Mouse (Mus musculus) macrophage (primary cell): ENCODE results near the gene Isy1. TPM values are rescaled to one million over a fixed set of nuclear protein-coding genes. Genes with fewer than 3 reads are reported as not detected.

Source experiments
- polyA plus RNA-seq: library from polyadenylated mRNA; stranded (reverse); fragments of 250-400 nt; gene quantifications from 3 replicates; pipeline ENCODE4 v1.2.4, GENCODE M21; 2018; ENCODE audit warnings: inconsistent platforms

Gene Isy1
- polyA plus RNA-seq, 1 experiment from 2014 or later: 55.1 TPM

Other genes starting within 250 kb of the Isy1 start
- gene Prokr1, start 248.1 kb downstream of the Isy1 start, polyA plus RNA-seq: 0.82 to 2.6 TPM (median 1.1 TPM) in 3 replicates
- 3.7 to 8.1 TPM (median 7.2 TPM) in 3 replicates for gene Aplf, start 166.6 kb downstream of the Isy1 start, polyA plus RNA-seq
- gene Efcc1, start 107.9 kb downstream of the Isy1 start, polyA plus RNA-seq: not detected in 3 replicates
- 0.19 TPM in 1 of 3 replicates, not detected in the others for gene Gp9, start 60.7 kb downstream of the Isy1 start, polyA plus RNA-seq
- 25.3 to 51.3 TPM (median 35.5 TPM) in 3 replicates for gene Rab43, start 26.6 kb downstream of the Isy1 start, polyA plus RNA-seq
- 2.6 to 20.2 TPM (median 3.1 TPM) in 3 replicates for gene Gm45140, start 3.0 kb downstream of the Isy1 start, polyA plus RNA-seq
- 127 to 335 TPM (median 146 TPM) in 3 replicates for gene Cnbp, start 12.3 kb upstream of the Isy1 start, polyA plus RNA-seq
- gene Copg1, start 49.0 kb upstream of the Isy1 start, polyA plus RNA-seq: 36.1 to 45.7 TPM (median 37.8 TPM) in 3 replicates
- 7.1 to 9.6 TPM (median 7.4 TPM) in 3 replicates for gene Hmces, start 75.1 kb upstream of the Isy1 start, polyA plus RNA-seq
- gene H1fx, start 142.8 kb upstream of the Isy1 start, polyA plus RNA-seq: 0.20 to 0.32 TPM in 2 of 3 replicates, not detected in the other
- 571 to 1,341 TPM (median 733 TPM) in 3 replicates for gene Rab7, start 206.5 kb upstream of the Isy1 start, polyA plus RNA-seq
- 109 to 177 TPM (median 163 TPM) in 3 replicates for gene Rpn1, start 245.7 kb upstream of the Isy1 start, polyA plus RNA-seq